ENCODE assay signal across 8 mouse cellular contexts in the genomic region with DNA sequence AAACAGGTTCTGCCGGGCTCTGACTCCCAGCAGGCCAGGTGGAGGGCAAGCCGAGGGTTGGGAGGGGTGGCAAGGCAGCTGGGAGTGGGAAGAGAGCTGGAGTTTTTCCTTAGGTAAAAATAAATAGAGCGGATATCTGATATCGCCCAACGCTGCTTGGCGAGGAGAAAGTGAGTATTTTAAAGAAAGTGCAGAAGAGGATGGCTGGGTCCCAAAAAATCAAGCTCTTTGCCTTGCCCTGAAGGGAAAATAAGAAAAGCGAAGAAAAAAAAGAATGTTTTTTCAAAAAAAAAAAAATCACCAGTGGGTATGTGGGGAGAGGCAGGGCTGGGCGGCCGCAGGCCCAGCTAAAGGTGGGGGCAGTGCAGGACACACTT. TPM values are rescaled to one million over a fixed set of nuclear protein-coding genes. Genes with fewer than 3 reads are reported as not detected.
DNase-seq lines count a peak whose midpoint lies in the region; ATAC-seq and TF ChIP-seq lines count a peak whose summit lies in the region.

No protein-coding gene starts in this region.

- peak overlapping the region; percentile 98 for H3K27ac ChIP-seq in limb, embryonic 14.5 days (replicated peaks; ENCODE audit: low read depth, low read length)
- peak overlapping the region; percentile 97 for H3K27ac ChIP-seq in stomach, embryonic 16.5 days (ENCODE audit: low read length)

- ATAC-seq in megakaryocyte, adult 5-6 weeks (ENCODE audit: poor library complexity, severe bottlenecking): no peak
- no peak for ATAC-seq in limb, embryonic 14.5 days (ENCODE audit: low FRiP score, low read depth)
- ATAC-seq in stomach, embryonic 16.5 days (ENCODE audit: insufficient read depth, low FRiP score): no peak

- TF ChIP-seq POLR2A in limb, embryonic 14.5 days (IDR thresholded peaks at IDR 0.05; ENCODE audit: borderline replicate concordance, extremely low read depth, insufficient read depth, insufficient read length): no peak

- peak overlapping the region; percentile 91 for H3K4me2 ChIP-seq in limb, embryonic 14.5 days (replicated peaks; ENCODE audit: low read depth, low read length, severe bottlenecking)
- peak overlapping the region; percentile 97 for H3K4me2 ChIP-seq in stomach, embryonic 16.5 days (ENCODE audit: low read depth, low read length)

- H3K9ac ChIP-seq in limb, embryonic 14.5 days (ENCODE audit: low read depth, low read length, severe bottlenecking): peak overlapping the region; percentile 70
- H3K9ac ChIP-seq in stomach, embryonic 16.5 days (ENCODE audit: low read length): peak overlapping the region; percentile 85

- H3K4me1 ChIP-seq in megakaryocyte, embryonic 14.5 days: peaks cover 25% of the 10 kb centered on the region
- H3K4me1 ChIP-seq in limb, embryonic 14.5 days (ENCODE audit: control insufficient read depth, insufficient read depth, low read length): peaks cover 33% of the 10 kb centered on the region
- peaks cover 9% of the 10 kb centered on the region for H3K4me1 ChIP-seq in stomach, embryonic 16.5 days (ENCODE audit: control insufficient read depth, insufficient read depth, low read length)

- DNase-seq in embryo, embryonic 10.5 days (ENCODE audit: low spot score): peak; percentile 30
- no peak for DNase-seq in embryo, embryonic 10 days (ENCODE audit: low spot score)
- DNase-seq in limb, embryonic 14.5 days (ENCODE audit: low spot score): no peak
- no peak for DNase-seq in thymus, postnatal 4 days
- no peak for DNase-seq in left cerebral cortex, adult 9 months (ENCODE audit: low spot score in 2 of 2)

- H3K27me3 ChIP-seq in megakaryocyte, embryonic 14.5 days (replicated peaks): peaks cover 78% of the 10 kb centered on the region
- no peaks in the 10 kb centered on the region for H3K27me3 ChIP-seq in limb, embryonic 14.5 days (ENCODE audit: control insufficient read depth, insufficient read depth, low read length)
- H3K27me3 ChIP-seq in stomach, embryonic 16.5 days (ENCODE audit: control insufficient read depth, insufficient read depth, low read length): no peaks in the 10 kb centered on the region

- 6% methylated on average over 9 of the region's 9 CpGs for WGBS in limb, embryonic 14.5 days
- 13% methylated on average over 9 of the region's 9 CpGs for WGBS in stomach, embryonic 16.5 days

- no peaks in the 10 kb centered on the region for H3K9me3 ChIP-seq in megakaryocyte, embryonic 14.5 days
- no peaks in the 10 kb centered on the region for H3K9me3 ChIP-seq in limb, embryonic 14.5 days (ENCODE audit: control insufficient read depth, low read length)
- H3K9me3 ChIP-seq in stomach, embryonic 16.5 days (replicated peaks; ENCODE audit: control insufficient read depth, low read length): no peaks in the 10 kb centered on the region

- no peaks in the 10 kb centered on the region for H3K36me3 ChIP-seq in megakaryocyte, embryonic 14.5 days (replicated peaks; ENCODE audit: low read length)
- peaks cover 4% of the 10 kb centered on the region; the same call in 1 of the 2 replicates for H3K36me3 ChIP-seq in limb, embryonic 14.5 days (ENCODE audit: control insufficient read depth, insufficient read depth, low read length)
- H3K36me3 ChIP-seq in stomach, embryonic 16.5 days (ENCODE audit: control insufficient read depth, insufficient read depth, low read length): no peaks in the 10 kb centered on the region

- H3K4me3 ChIP-seq in megakaryocyte, embryonic 14.5 days (replicated peaks): peak overlapping the region; percentile 92
- peak overlapping the region; percentile 59 for H3K4me3 ChIP-seq in limb, embryonic 14.5 days (replicated peaks; ENCODE audit: low read length)
- peak overlapping the region; percentile 63 for H3K4me3 ChIP-seq in stomach, embryonic 16.5 days (replicated peaks; ENCODE audit: low read length)

RNA-seq across cellular contexts. Expression of a gene that starts 0.7 kb away (rescaled TPM):
- 0.38 TPM in 1 of 2 replicates, not detected in the other for polyA plus RNA-seq in megakaryocyte, embryonic 14.5 days (2012; ENCODE audit: insufficient read depth, low replicate concordance)
- 0.25 TPM in 1 of 2 replicates, not detected in the other for total RNA-seq in megakaryocyte, adult 5-6 weeks (2015)
- total RNA-seq in megakaryocyte, adult 5-6 weeks (2017): not detected in 2 replicates
- 85.0 and 87.3 TPM in 2 replicates for polyA plus RNA-seq in limb, embryonic 14.5 days (2012; rRNA removed)
- 64.7 and 70.4 TPM in 2 replicates for polyA plus RNA-seq in limb, embryonic 14.5 days (2014; fragmentation: Nextera tagmentation; extraction: Ambion mirVana)
- 31.2 and 35.8 TPM in 2 replicates for polyA plus RNA-seq in stomach, embryonic 16.5 days (2015; fragmentation: Nextera tagmentation; extraction: Ambion mirVana)

RNA-seq across cellular contexts. Expression of a gene that starts 4.2 kb away (rescaled TPM):
- polyA plus RNA-seq in megakaryocyte, embryonic 14.5 days (2012; ENCODE audit: insufficient read depth, low replicate concordance): 4.1 TPM in 1 of 2 replicates, not detected in the other
- 0.49 and 0.91 TPM in 2 replicates for total RNA-seq in megakaryocyte, adult 5-6 weeks (2015)
- 0.37 TPM in 1 of 2 replicates, not detected in the other for total RNA-seq in megakaryocyte, adult 5-6 weeks (2017)
- 41.2 and 48.7 TPM in 2 replicates for polyA plus RNA-seq in limb, embryonic 14.5 days (2012; rRNA removed)
- polyA plus RNA-seq in limb, embryonic 14.5 days (2014; fragmentation: Nextera tagmentation; extraction: Ambion mirVana): 75.5 and 84.1 TPM in 2 replicates
- polyA plus RNA-seq in stomach, embryonic 16.5 days (2015; fragmentation: Nextera tagmentation; extraction: Ambion mirVana): 54.1 and 56.6 TPM in 2 replicates

Comparison
In these comparisons a context has a peak if more than half of its experiments do, and no peak if none do; other contexts are left out.
1. RNA of a gene that starts 0.7 kb away (polyA plus RNA-seq): 64.7 to 87.3 TPM in limb, embryonic 14.5 days and 31.2 to 35.8 TPM in stomach, embryonic 16.5 days; 0.38 TPM in megakaryocyte, embryonic 14.5 days; every median in the first group is over 10 times any median in the second.
2. Peak in every context shown above with its lines, with median percentiles within 50 percentile points of each other: H3K4me3 ChIP-seq.